Mouse (Mus musculus): Measurements from ENCODE around the gene Eya4. TPM values are rescaled to one million over a fixed set of nuclear protein-coding genes. Genes with fewer than 3 reads are reported as not detected.

Gene Eya4
- total and polyA plus RNA-seq, 2 experiments from 2014 or later: 0.48 to 0.95 TPM

DNA sequence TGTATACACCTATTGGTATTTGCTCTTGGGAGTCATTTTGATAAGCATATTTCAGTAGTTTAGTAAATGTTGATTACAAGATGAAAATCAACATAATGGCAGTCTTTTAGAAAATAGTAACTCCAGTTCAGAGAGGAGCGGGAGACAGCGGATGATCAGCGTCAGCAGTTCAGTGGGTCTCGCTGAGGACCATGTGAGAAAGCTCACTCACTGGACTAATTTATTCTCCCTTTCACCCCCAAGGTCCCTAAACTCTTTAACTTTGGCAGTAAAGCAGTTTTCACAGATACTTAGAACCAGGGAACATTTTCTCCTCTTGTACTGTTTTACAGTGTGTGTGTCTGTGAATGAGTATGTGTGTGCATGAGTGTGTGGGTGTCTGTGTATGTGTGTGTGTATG lies 115.2 kb downstream of the Eya4 start:
- Histone ChIP-seq H3K4me1 (ENCODE audit: insufficient read depth) (no peaks in the 10 kb centered on the region), H3K9ac (no peak overlapping the region), H3K4me3 (ENCODE audit: low read depth, low read length) (no peak overlapping the region), H3K27me3 (ENCODE audit: insufficient read depth, low read length) (no peaks in the 10 kb centered on the region), H3K4me2 (ENCODE audit: low read depth) (no peak overlapping the region), H3K9me3 (ENCODE audit: low read length) (no peaks in the 10 kb centered on the region), H3K36me3 (ENCODE audit: insufficient read depth) (no peaks in the 10 kb centered on the region), H3K27ac (ENCODE audit: low read depth, low read length) (no peak overlapping the region)
- DNase-seq (no peak), ATAC-seq (no peak)
- WGBS: 84% methylated on average over 4 of the region's 4 CpGs
- no peak for TF ChIP-seq CTCF (IDR thresholded peaks at IDR 0.05; ENCODE audit: low read depth)

DNA sequence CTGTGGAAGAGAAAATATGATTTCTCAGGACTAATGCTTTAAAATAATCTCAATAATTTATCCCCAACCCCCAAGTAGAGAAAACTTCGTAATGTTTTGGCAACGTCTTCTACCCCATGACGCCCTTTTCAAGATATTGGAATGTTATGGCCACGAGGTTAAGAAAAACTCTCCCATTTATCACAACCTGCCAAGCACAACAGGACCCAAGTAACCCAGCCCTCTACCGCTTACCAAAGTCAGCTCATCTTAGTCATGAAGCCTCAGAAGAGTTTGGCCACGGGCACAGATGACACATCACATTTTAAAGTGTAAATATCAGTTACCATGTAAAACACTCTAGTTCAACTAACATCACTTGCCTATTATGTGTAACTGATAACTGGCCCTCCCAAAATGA lies 117.2 kb downstream of the Eya4 start:
- no peaks in the 10 kb centered on the region for H3K9me3 ChIP-seq (ENCODE audit: low read length)
- DNase-seq: no peak
- H3K36me3 ChIP-seq (ENCODE audit: insufficient read depth): no peaks in the 10 kb centered on the region
- no peak overlapping the region for H3K4me2 ChIP-seq (ENCODE audit: low read depth)
- H3K27me3 ChIP-seq (ENCODE audit: insufficient read depth, low read length): no peaks in the 10 kb centered on the region
- no peak overlapping the region for H3K9ac ChIP-seq
- H3K27ac ChIP-seq (ENCODE audit: low read depth, low read length): no peak overlapping the region
- no peaks in the 10 kb centered on the region for H3K4me1 ChIP-seq (ENCODE audit: insufficient read depth)
- WGBS: 81% methylated on average over 6 of the region's 6 CpGs
- no peak for TF ChIP-seq CTCF (IDR thresholded peaks at IDR 0.05; ENCODE audit: low read depth)
- no peak for ATAC-seq
- no peak overlapping the region for H3K4me3 ChIP-seq (ENCODE audit: low read depth, low read length)

GRCm38 (mm10) chr10:23230863-23231262 lies 119.7 kb downstream of the Eya4 start:
- no peak for DNase-seq
- Histone ChIP-seq H3K4me3 (ENCODE audit: low read depth, low read length) (no peak overlapping the region), H3K4me1 (ENCODE audit: insufficient read depth) (no peaks in the 10 kb centered on the region), H3K27ac (ENCODE audit: low read depth, low read length) (no peak overlapping the region), H3K9me3 (ENCODE audit: low read length) (no peaks in the 10 kb centered on the region), H3K9ac (no peak overlapping the region), H3K4me2 (ENCODE audit: low read depth) (no peak overlapping the region), H3K27me3 (ENCODE audit: insufficient read depth, low read length) (no peaks in the 10 kb centered on the region), H3K36me3 (ENCODE audit: insufficient read depth) (no peaks in the 10 kb centered on the region)
- WGBS: 84% methylated on average over 5 of the region's 5 CpGs
- no peak for ATAC-seq
- no peak for TF ChIP-seq CTCF (IDR thresholded peaks at IDR 0.05; ENCODE audit: low read depth)

- DNase-seq: no peak
- Histone ChIP-seq H3K27me3 (ENCODE audit: insufficient read depth, low read length) (no peaks in the 10 kb centered on the region), H3K4me1 (ENCODE audit: insufficient read depth) (0 out of 2 replicates have a peak, but pooled peaks cover 2% of the 10 kb centered on the region), H3K9me3 (ENCODE audit: low read length) (no peaks in the 10 kb centered on the region), H3K4me3 (ENCODE audit: low read depth, low read length) (no peak overlapping the region), H3K9ac (no peak overlapping the region), H3K4me2 (ENCODE audit: low read depth) (no peak overlapping the region), H3K27ac (ENCODE audit: low read depth, low read length) (no peak overlapping the region), H3K36me3 (ENCODE audit: insufficient read depth) (no peaks in the 10 kb centered on the region)
- WGBS: 70% methylated on average over 5 of the region's 5 CpGs
- peak; percentile 56 for ATAC-seq
- no peak for TF ChIP-seq CTCF (IDR thresholded peaks at IDR 0.05; ENCODE audit: low read depth)
These were observed 127.2 kb downstream of the Eya4 start for GRCm38 (mm10) chr10:23223336-23223735.

GRCm38 (mm10) chr10:23220432-23220831 lies 130.2 kb downstream of the Eya4 start:
- no peak for DNase-seq
- no peak overlapping the region for H3K27ac ChIP-seq (ENCODE audit: low read depth, low read length)
- WGBS: 8% methylated on average over 3 of the region's 3 CpGs
- no peak overlapping the region for H3K4me3 ChIP-seq (ENCODE audit: low read depth, low read length)
- H3K9ac ChIP-seq: no peak overlapping the region
- 0 out of 2 replicates have a peak, but pooled peaks cover 2% of the 10 kb centered on the region for H3K4me1 ChIP-seq (ENCODE audit: insufficient read depth)
- no peaks in the 10 kb centered on the region for H3K9me3 ChIP-seq (ENCODE audit: low read length)
- no peaks in the 10 kb centered on the region for H3K36me3 ChIP-seq (ENCODE audit: insufficient read depth)
- H3K27me3 ChIP-seq (ENCODE audit: insufficient read depth, low read length): no peaks in the 10 kb centered on the region
- no peak for TF ChIP-seq CTCF (IDR thresholded peaks at IDR 0.05; ENCODE audit: low read depth)
- no peak overlapping the region for H3K4me2 ChIP-seq (ENCODE audit: low read depth)
- no peak for ATAC-seq

GRCm38 (mm10) chr10:23216815-23217214 lies 133.8 kb downstream of the Eya4 start:
- peak; percentile 31 for DNase-seq
- no peak overlapping the region for H3K9ac ChIP-seq
- H3K27ac ChIP-seq (ENCODE audit: low read depth, low read length): no peak overlapping the region
- peak; percentile 72 for ATAC-seq
- no peak for TF ChIP-seq CTCF (IDR thresholded peaks at IDR 0.05; ENCODE audit: low read depth)
- no peak overlapping the region for H3K4me2 ChIP-seq (ENCODE audit: low read depth)
- WGBS: 42% methylated on average over 4 of the region's 4 CpGs
- no peak overlapping the region for H3K4me3 ChIP-seq (ENCODE audit: low read depth, low read length)
- H3K4me1 ChIP-seq (ENCODE audit: insufficient read depth): 0 out of 2 replicates have a peak, but pooled peaks cover 2% of the 10 kb centered on the region
- no peaks in the 10 kb centered on the region for H3K27me3 ChIP-seq (ENCODE audit: insufficient read depth, low read length)
- no peaks in the 10 kb centered on the region for H3K36me3 ChIP-seq (ENCODE audit: insufficient read depth)
- H3K9me3 ChIP-seq (ENCODE audit: low read length): no peaks in the 10 kb centered on the region

- DNase-seq (no peak), ATAC-seq (no peak)
- H3K36me3 ChIP-seq (ENCODE audit: insufficient read depth): no peaks in the 10 kb centered on the region
- no peaks in the 10 kb centered on the region for H3K9me3 ChIP-seq (ENCODE audit: low read length)
- no peak overlapping the region for H3K27ac ChIP-seq (ENCODE audit: low read depth, low read length)
- H3K4me1 ChIP-seq (ENCODE audit: insufficient read depth): no peaks in the 10 kb centered on the region
- TF ChIP-seq CTCF (IDR thresholded peaks at IDR 0.05; ENCODE audit: low read depth): no peak
- H3K4me3 ChIP-seq (ENCODE audit: low read depth, low read length): no peak overlapping the region
- no peak overlapping the region for H3K9ac ChIP-seq
- H3K4me2 ChIP-seq (ENCODE audit: low read depth): no peak overlapping the region
- WGBS: 88% methylated on average over 2 of the region's 2 CpGs
- no peaks in the 10 kb centered on the region for H3K27me3 ChIP-seq (ENCODE audit: insufficient read depth, low read length)
These were observed 139.2 kb downstream of the Eya4 start for GRCm38 (mm10) chr10:23211381-23211780.

All from forebrain, postnatal 0 days (tissue).